Comparison of ENCODE assay signal across 12 mouse cellular contexts in genomic region chr1:59625410-59625809, GRCm38 (mm10). TPM values are rescaled to one million over a fixed set of nuclear protein-coding genes. Genes with fewer than 3 reads are reported as not detected.
DNase-seq lines count a peak whose midpoint lies in the region; ATAC-seq and TF ChIP-seq lines count a peak whose summit lies in the region.
"Had no signal": no experiment of that assay in that cellular context is flagged by ENCODE, and none has a peak within 500 bp of the region (broad histone marks: within the 10 kb centered on the region; RNA-seq: fewer than 3 reads in every experiment).

No protein-coding gene starts in this region.

- no peak for ATAC-seq in neural tube, embryonic 15.5 days (ENCODE audit: low FRiP score)
- ATAC-seq in intestine, postnatal 0 days: no peak
- ATAC-seq: lung, postnatal 0 days had no signal

- H3K4me3 ChIP-seq in neural tube, embryonic 15.5 days (replicated peaks): no peak overlapping the region
- no peak overlapping the region for H3K4me3 ChIP-seq in intestine, postnatal 0 days (ENCODE audit: low read depth, low read length)
- H3K4me3 ChIP-seq: hindbrain, embryonic 13.5 days; midbrain, embryonic 10.5 days had no signal

- H3K4me2 ChIP-seq in neural tube, embryonic 15.5 days: no peak overlapping the region
- H3K4me2 ChIP-seq in intestine, postnatal 0 days (replicated peaks; ENCODE audit: low read depth): no peak overlapping the region
- H3K4me2 ChIP-seq: hindbrain, embryonic 13.5 days had no signal

- TF ChIP-seq CTCF in intestine, postnatal 0 days (IDR thresholded peaks at IDR 0.05; ENCODE audit: low read depth): no peak

- H3K27ac ChIP-seq in neural tube, embryonic 15.5 days (replicated peaks): no peak overlapping the region
- no peak overlapping the region for H3K27ac ChIP-seq in intestine, postnatal 0 days (ENCODE audit: low read depth, low read length)
- H3K27ac ChIP-seq: hindbrain, embryonic 13.5 days; midbrain, embryonic 10.5 days had no signal

- H3K4me1 ChIP-seq in neural tube, embryonic 15.5 days: no peaks in the 10 kb centered on the region
- no peaks in the 10 kb centered on the region for H3K4me1 ChIP-seq in intestine, postnatal 0 days (replicated peaks; ENCODE audit: control insufficient read depth, insufficient read depth, low read length)
- H3K4me1 ChIP-seq: hindbrain, embryonic 13.5 days; midbrain, embryonic 10.5 days had no signal

- no peaks in the 10 kb centered on the region for H3K9me3 ChIP-seq in neural tube, embryonic 15.5 days (replicated peaks)
- no peaks in the 10 kb centered on the region for H3K9me3 ChIP-seq in intestine, postnatal 0 days (ENCODE audit: control insufficient read depth)
- H3K9me3 ChIP-seq: hindbrain, embryonic 13.5 days; midbrain, embryonic 10.5 days had no signal

- intact Hi-C loops in heart, postnatal 25 days (cut with DNase I): no loop called here

- WGBS in neural tube, embryonic 15.5 days: 80% methylated on average over 5 of the region's 5 CpGs
- 88% methylated on average over 5 of the region's 5 CpGs for WGBS in intestine, postnatal 0 days

- H3K27me3 ChIP-seq in neural tube, embryonic 15.5 days (replicated peaks): no peaks in the 10 kb centered on the region
- H3K27me3 ChIP-seq in intestine, postnatal 0 days (replicated peaks; ENCODE audit: control insufficient read depth, insufficient read depth, low read length): no peaks in the 10 kb centered on the region
- H3K27me3 ChIP-seq: hindbrain, embryonic 13.5 days had no signal

- no peaks in the 10 kb centered on the region for H3K36me3 ChIP-seq in neural tube, embryonic 15.5 days
- no peaks in the 10 kb centered on the region for H3K36me3 ChIP-seq in intestine, postnatal 0 days (ENCODE audit: control insufficient read depth, insufficient read depth)
- H3K36me3 ChIP-seq: hindbrain, embryonic 13.5 days; midbrain, embryonic 10.5 days had no signal

- H3K9ac ChIP-seq in neural tube, embryonic 15.5 days (replicated peaks): no peak overlapping the region
- H3K9ac ChIP-seq in intestine, postnatal 0 days (ENCODE audit: low read depth, low read length): no peak overlapping the region
- H3K9ac ChIP-seq: hindbrain, embryonic 13.5 days had no signal

- DNase-seq in heart, adult 18-20 months: peak; percentile 65 to 66
- DNase-seq in heart, postnatal 25 days (ENCODE audit: low spot score): no peak
- DNase-seq in neural tube, embryonic 10.5 days (ENCODE audit: extremely low spot score, low spot score): peak; percentile 6
- peak; percentile 89 for DNase-seq in cerebellum, adult 9-11 months
- peak; percentile 29 for DNase-seq in heart, postnatal 4 days
- DNase-seq in spleen, adult 12 weeks (ENCODE audit: low spot score): no peak
- DNase-seq: liver had no signal

RNA-seq across cellular contexts. Expression of gene Sumo1, which starts 45.2 kb away (rescaled TPM):
- 10 to 100 TPM; 57.6 to 67.6 TPM for total RNA-seq in heart, adult 18-20 months (2021)
- 10 to 100 TPM; 58.5 to 59.6 TPM for total RNA-seq in heart, postnatal 25 days (2021)
- 327 and 333 TPM in 2 replicates for polyA plus RNA-seq in neural tube, embryonic 15.5 days (2015; fragmentation: Nextera tagmentation; extraction: Ambion mirVana)
- 10 to 100 TPM; 68.4 to 71.9 TPM for total RNA-seq in heart, postnatal 4 days (2021)
- polyA plus RNA-seq in intestine, postnatal 0 days (2015; fragmentation: Nextera tagmentation; extraction: Ambion mirVana): 208 and 217 TPM in 2 replicates

RNA-seq across cellular contexts. Expression of gene Nop58, which starts 59.4 kb away (rescaled TPM):
- 10 to 100 TPM; 30.1 to 33.1 TPM for total RNA-seq in heart, adult 18-20 months (2021)
- total RNA-seq in heart, postnatal 25 days (2021): 10 to 100 TPM; 26.9 to 29.6 TPM
- 140 and 175 TPM in 2 replicates for polyA plus RNA-seq in neural tube, embryonic 15.5 days (2015; fragmentation: Nextera tagmentation; extraction: Ambion mirVana)
- 10 to 100 TPM; 90.9 to 95.8 TPM for total RNA-seq in heart, postnatal 4 days (2021)
- polyA plus RNA-seq in intestine, postnatal 0 days (2015; fragmentation: Nextera tagmentation; extraction: Ambion mirVana): 82.2 and 89.0 TPM in 2 replicates

Comparison
In these comparisons a context has a peak if more than half of its experiments do, and no peak if none do; other contexts are left out.
1. DNase-seq: peak in heart, adult 18-20 months (2 of 2), neural tube, embryonic 10.5 days (single experiment), cerebellum, adult 9-11 months (single experiment) and heart, postnatal 4 days (single experiment); none in heart, postnatal 25 days (single experiment) and spleen, adult 12 weeks (single experiment).